Mouse (Mus musculus) E14TG2a.4 (cell line): ENCODE data around the gene Tceanc2.
A peak's percentile ranks its signal among the peaks of the same experiment; 100 is the strongest.
"Not testable (repeated sequence)": the region's sequence is repeated elsewhere in the genome, so short reads cannot be mapped to it uniquely, and the experiment has no call there.

Experiments
- H3K27me3 ChIP-seq: 2 replicates; pipeline ENCODE4 v1.6.1; 2014; ENCODE audit warnings: low read length, control low read depth; ENCODE audit not compliant: insufficient read depth
- H3K36me3 ChIP-seq: 2 replicates; pipeline ENCODE4 v1.6.1; 2014; ENCODE audit warnings: low read length, control low read depth; ENCODE audit not compliant: insufficient read depth
- H3K4me1 ChIP-seq: replicated peaks from 2 replicates; pipeline ENCODE4 v1.6.1; 2014; ENCODE audit warnings: low read depth, low read length, control low read depth
- H3K4me3 ChIP-seq: replicated peaks from 2 replicates; pipeline ENCODE4 v1.5.1; 2014; ENCODE audit warnings: mild to moderate bottlenecking, low read length
- H3K9me3 ChIP-seq: 2 replicates; pipeline ENCODE4 v1.6.1; 2014; ENCODE audit warnings: low read length, control low read depth
- CTCF ChIP-seq: conservative IDR thresholded peaks from 2 replicates; pipeline ENCODE4 v1.5.1; 2014; ENCODE audit warnings: low read length
- NANOG ChIP-seq: IDR thresholded peaks from 2 replicates; pipeline ENCODE4 v1.6.1; 2014; ENCODE audit warnings: borderline replicate concordance, low read length, mixed read lengths
- POU5F1 ChIP-seq: IDR thresholded peaks from 2 replicates; pipeline ENCODE4 v1.6.1; 2014; ENCODE audit warnings: low read length, borderline replicate concordance

The Tceanc2 gene

GRCm38 (mm10) chr4:107125101-107125500 is 53.8 kb downstream of the Tceanc2 start:
- H3K4me3 ChIP-seq, result no peak overlapping the region
- peaks cover 13% of the 10 kb centered on the region for H3K27me3 ChIP-seq
- H3K9me3 ChIP-seq, result no peaks in the 10 kb centered on the region
- peaks cover 27% of the 10 kb centered on the region for H3K4me1 ChIP-seq
- H3K36me3 ChIP-seq, result no peaks in the 10 kb centered on the region
- TF ChIP-seq NANOG (no peak), CTCF (no peak), POU5F1 (no peak)

- Histone ChIP-seq H3K4me1 (peaks cover 19% of the 10 kb centered on the region), H3K36me3 (no peaks in the 10 kb centered on the region), H3K27me3 (peaks cover 13% of the 10 kb centered on the region), H3K4me3 (no peak overlapping the region), H3K9me3 (no peaks in the 10 kb centered on the region)
- TF ChIP-seq CTCF, result no peak
Observed at GRCm38 (mm10) chr4:107124376-107124775, 54.5 kb downstream of the Tceanc2 start.

GRCm38 (mm10) chr4:107121165-107121943 is 57.6 kb downstream of the Tceanc2 start:
- Histone ChIP-seq H3K36me3 (no peaks in the 10 kb centered on the region), H3K4me1 (0 out of 2 replicates have a peak, but pooled peaks cover 3% of the 10 kb centered on the region)
- TF ChIP-seq CTCF (no peak), POU5F1 (no peak), NANOG (no peak)

GRCm38 (mm10) chr4:107120676-107121075 is 58.2 kb downstream of the Tceanc2 start:
- Histone ChIP-seq H3K27me3 (0 out of 2 replicates have a peak, but pooled peaks cover under 1% of the 10 kb centered on the region), H3K9me3 (no peaks in the 10 kb centered on the region), H3K4me3 (no peak overlapping the region), H3K36me3 (no peaks in the 10 kb centered on the region), H3K4me1 (0 out of 2 replicates have a peak, but pooled peaks cover 3% of the 10 kb centered on the region)
- TF ChIP-seq NANOG (no peak), CTCF (no peak), POU5F1 (no peak)

More at GRCm38 (mm10) chr4:107121165-107121943, 57.6 kb downstream of the Tceanc2 start:
- Histone ChIP-seq H3K27me3 (peaks cover 7% of the 10 kb centered on the region; the same call in 1 of the 2 replicates), H3K4me3 (no peak overlapping the region), H3K9me3 (no peaks in the 10 kb centered on the region)

- no peaks in the 10 kb centered on the region for H3K9me3 ChIP-seq
- 0 out of 2 replicates have a peak, but pooled peaks cover 3% of the 10 kb centered on the region for H3K4me1 ChIP-seq
- H3K4me3 ChIP-seq, result no peak overlapping the region
- TF ChIP-seq CTCF, result no peak
- TF ChIP-seq NANOG, result no peak
- TF ChIP-seq POU5F1, result no peak
- H3K36me3 ChIP-seq, result no peaks in the 10 kb centered on the region
- no peaks in the 10 kb centered on the region for H3K27me3 ChIP-seq
Observed at GRCm38 (mm10) chr4:107119056-107119455, 59.9 kb downstream of the Tceanc2 start.

- Histone ChIP-seq H3K27me3 (0 out of 2 replicates have a peak, but pooled peaks cover 3% of the 10 kb centered on the region), H3K36me3 (no peaks in the 10 kb centered on the region), H3K4me1 (no peaks in the 10 kb centered on the region), H3K9me3 (no peaks in the 10 kb centered on the region), H3K4me3 (no peak overlapping the region)
- TF ChIP-seq POU5F1, result no peak
Observed at GRCm38 (mm10) chr4:107117741-107118385, 61.1 kb downstream of the Tceanc2 start.

- Histone ChIP-seq H3K36me3 (no peaks in the 10 kb centered on the region), H3K27me3 (0 out of 2 replicates have a peak, but pooled peaks cover 4% of the 10 kb centered on the region), H3K9me3 (no peaks in the 10 kb centered on the region), H3K4me1 (no peaks in the 10 kb centered on the region), H3K4me3 (no peak overlapping the region)
- TF ChIP-seq POU5F1 (no peak), CTCF (no peak), NANOG (no peak)
Observed at GRCm38 (mm10) chr4:107114278-107114677, 64.6 kb downstream of the Tceanc2 start.

- H3K4me1 ChIP-seq, result peaks cover 23% of the 10 kb centered on the region
- peaks cover 16% of the 10 kb centered on the region for H3K27me3 ChIP-seq
- not testable (repeated sequence) for H3K36me3 ChIP-seq, H3K4me3 ChIP-seq, H3K9me3 ChIP-seq
Observed at GRCm38 (mm10) chr4:107109181-107109580, 69.7 kb downstream of the Tceanc2 start.

GRCm38 (mm10) chr4:107108291-107108731 is 70.6 kb downstream of the Tceanc2 start:
- H3K27me3 ChIP-seq, result peaks cover 16% of the 10 kb centered on the region
- H3K4me3 ChIP-seq, result peak overlapping the region; percentile 60
- no peak for TF ChIP-seq POU5F1
- no peak for TF ChIP-seq NANOG
- TF ChIP-seq CTCF, result no peak
- H3K9me3 ChIP-seq, result no peaks in the 10 kb centered on the region
- no peaks in the 10 kb centered on the region for H3K36me3 ChIP-seq
- H3K4me1 ChIP-seq, result peaks cover 23% of the 10 kb centered on the region
